Mouse (Mus musculus): Measurements from ENCODE around the gene Elp5.
"Not testable (repeated sequence)": the region's sequence is repeated elsewhere in the genome, so short reads cannot be mapped to it uniquely, and the experiment has no call there.

Gene Elp5

GRCm38 (mm10) chr11:69982225-69982624 lies at the start of gene Elp5:
TSS of gene Elp5 (minus strand) at chr11:69982517.
- DNase-seq (ENCODE audit: low spot score in 2 of 2) = no peak

GRCm38 (mm10) chr11:70031321-70031670 lies 49.0 kb upstream of the Elp5 start:
- DNase-seq (ENCODE audit: low spot score in 2 of 2) = no peak

GRCm38 (mm10) chr11:70030651-70031320 lies 48.5 kb upstream of the Elp5 start:
- no peak for DNase-seq (ENCODE audit: low spot score in 2 of 2)

GRCm38 (mm10) chr11:70029829-70030550 lies 47.7 kb upstream of the Elp5 start:
- DNase-seq (ENCODE audit: low spot score in 2 of 2) = no peak

GRCm38 (mm10) chr11:70029130-70029801 lies 46.9 kb upstream of the Elp5 start:
- peak; percentile 83 to 85 for DNase-seq (ENCODE audit: low spot score in 2 of 2)

GRCm38 (mm10) chr11:70028401-70029129 lies 46.2 kb upstream of the Elp5 start:
- DNase-seq (ENCODE audit: low spot score in 2 of 2) = no peak

GRCm38 (mm10) chr11:70027397-70027796 lies 45.1 kb upstream of the Elp5 start:
- DNase-seq (ENCODE audit: low spot score in 2 of 2) = no peak

- DNase-seq (ENCODE audit: low spot score in 2 of 2) = no peak
These were observed 44.4 kb upstream of the Elp5 start for GRCm38 (mm10) chr11:70026689-70027088.

- no peak for DNase-seq (ENCODE audit: low spot score in 2 of 2)
These were observed 41.8 kb upstream of the Elp5 start for GRCm38 (mm10) chr11:70024151-70024514.

- DNase-seq (ENCODE audit: low spot score in 2 of 2) = no peak
These were observed 41.3 kb upstream of the Elp5 start for GRCm38 (mm10) chr11:70023481-70024150.

GRCm38 (mm10) chr11:70021264-70022132 lies 39.2 kb upstream of the Elp5 start:
- DNase-seq (ENCODE audit: low spot score in 2 of 2) = peak; percentile 89 to 93

GRCm38 (mm10) chr11:70020731-70021263 lies 38.5 kb upstream of the Elp5 start:
- peak; percentile 72 to 76 for DNase-seq (ENCODE audit: low spot score in 2 of 2)

GRCm38 (mm10) chr11:70020022-70020631 lies 37.8 kb upstream of the Elp5 start:
- DNase-seq (ENCODE audit: low spot score in 2 of 2) = no peak

GRCm38 (mm10) chr11:70019495-70020021 lies 37.2 kb upstream of the Elp5 start:
- DNase-seq (ENCODE audit: low spot score in 2 of 2) = no peak

GRCm38 (mm10) chr11:70018131-70018990 lies 36.0 kb upstream of the Elp5 start:
- no peak for DNase-seq (ENCODE audit: low spot score in 2 of 2)

GRCm38 (mm10) chr11:70017199-70017767 lies 35.0 kb upstream of the Elp5 start:
- no peak for DNase-seq (ENCODE audit: low spot score in 2 of 2)

- no peak for DNase-seq (ENCODE audit: low spot score in 2 of 2)
These were observed 34.4 kb upstream of the Elp5 start, which contains the start of gene Dlg4 for GRCm38 (mm10) chr11:70016669-70017068. TSS of gene Dlg4 (plus strand) at chr11:70016942.

GRCm38 (mm10) chr11:70016177-70016576 lies 33.9 kb upstream of the Elp5 start:
- DNase-seq (ENCODE audit: low spot score in 2 of 2) = not testable (repeated sequence)

Data from spleen, postnatal 36 days (tissue).